Mouse (Mus musculus) spleen, postnatal 4 days (tissue): Measurements from ENCODE around the gene Rabgap1l.
A peak's percentile ranks its signal among the peaks of the same experiment; 100 is the strongest.

ENCODE experiments used
- DNase-seq, 2 experiments: peaks; one replicate each; pipeline ENCODE4 v3.0.0; 2022; ENCODE audit warnings: low spot score in 2 of 2

The Rabgap1l gene

DNA sequence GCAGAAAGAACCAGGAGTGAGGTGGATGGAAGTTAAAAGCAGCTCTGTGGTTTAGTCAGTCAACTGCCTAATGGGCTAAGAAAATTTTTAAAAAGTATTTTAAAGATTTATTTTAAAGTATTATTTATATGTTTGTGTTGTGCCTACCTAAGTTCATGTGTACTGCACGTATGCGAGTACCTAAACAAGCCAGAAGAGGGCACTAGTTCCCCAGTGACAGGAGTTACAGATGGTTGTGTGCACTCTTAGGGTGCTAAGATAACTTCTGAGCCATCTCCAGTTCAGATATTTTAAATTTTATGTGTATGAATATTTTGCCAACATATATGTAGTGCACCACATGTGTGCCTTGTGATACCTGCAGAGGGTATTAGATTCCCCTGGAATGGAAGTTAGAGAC, 476.8 kb downstream of the Rabgap1l start:
- DNase-seq, result no peak

DNA sequence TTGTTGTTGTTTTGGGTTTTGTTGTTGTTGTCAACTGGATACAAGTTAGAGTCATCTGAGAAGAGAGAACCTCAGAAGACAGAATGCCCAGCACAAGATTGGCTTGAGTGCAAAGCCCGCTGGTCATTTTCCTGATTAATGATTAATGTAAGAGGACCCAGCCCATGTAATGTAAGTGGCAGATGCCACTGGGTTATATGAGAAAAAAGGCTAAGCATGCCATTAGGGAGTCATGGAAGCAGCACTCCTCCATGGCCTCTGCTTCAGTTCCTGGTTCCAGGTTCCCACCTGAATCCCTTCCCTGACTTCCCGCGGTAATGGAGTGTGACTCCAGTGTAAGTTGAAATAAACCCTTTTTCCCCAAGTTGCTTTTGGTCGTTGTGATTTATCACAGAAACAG, 480.4 kb downstream of the Rabgap1l start:
- DNase-seq, result no peak

DNA sequence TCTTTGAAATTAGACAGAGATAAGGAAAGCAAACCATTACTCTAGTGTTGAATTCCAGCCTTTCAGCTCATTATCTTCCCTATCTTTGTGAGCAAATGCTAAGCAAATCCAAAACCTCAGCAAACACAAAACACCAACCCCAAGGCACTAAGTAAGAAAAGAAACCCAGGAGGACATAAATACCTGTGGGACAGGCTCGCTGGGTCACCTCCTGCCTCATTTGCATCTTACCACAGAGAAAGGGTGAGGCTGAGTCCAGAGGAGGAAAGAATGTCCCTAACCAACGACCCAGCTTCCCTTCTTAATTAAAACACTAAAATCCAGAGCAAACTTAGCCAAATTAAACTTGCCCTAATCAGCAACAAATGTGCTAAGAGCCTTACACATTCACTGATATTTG, 481.1 kb downstream of the Rabgap1l start:
- DNase-seq, result no peak

DNA sequence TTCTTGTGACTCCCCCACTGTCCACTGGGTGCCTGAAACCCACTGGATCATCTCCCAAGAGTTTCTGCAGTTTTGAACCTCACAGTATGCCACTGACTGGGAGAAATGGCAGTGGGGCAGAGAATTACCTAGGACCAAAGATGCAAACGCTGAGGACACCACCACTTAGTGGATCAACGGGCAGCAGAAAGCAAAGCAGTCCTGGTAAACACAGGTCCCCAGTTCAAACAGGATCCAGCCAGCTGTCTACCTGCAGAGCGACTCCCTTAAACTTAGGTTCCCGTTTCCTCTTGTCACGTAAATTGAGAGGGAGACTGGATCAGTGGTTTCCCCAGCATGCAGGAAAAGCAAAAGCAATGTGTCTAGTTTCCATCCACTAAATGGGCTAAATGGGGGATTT, 483.1 kb downstream of the Rabgap1l start:
- no peak for DNase-seq

DNA sequence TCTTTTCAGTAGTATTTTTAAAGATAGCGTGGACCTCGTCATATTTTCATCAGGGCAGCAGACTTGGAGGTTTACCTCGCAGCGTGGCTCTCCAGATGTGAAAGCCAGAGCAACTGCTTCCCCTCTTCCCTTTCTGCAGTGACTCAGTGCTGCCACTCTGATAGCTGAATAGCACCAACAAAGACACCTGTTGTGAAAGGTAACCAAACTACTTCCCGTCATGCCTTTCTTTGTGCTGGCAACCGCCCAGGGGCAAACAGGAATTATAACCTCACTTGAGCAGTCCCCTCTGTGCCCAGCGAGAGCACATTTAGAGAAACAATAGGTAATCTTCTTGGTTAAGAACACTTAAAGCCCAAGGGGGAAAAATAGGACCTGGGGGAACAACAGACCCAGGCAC, 484.0 kb downstream of the Rabgap1l start:
- DNase-seq, result peak; percentile 38 to 70

DNA sequence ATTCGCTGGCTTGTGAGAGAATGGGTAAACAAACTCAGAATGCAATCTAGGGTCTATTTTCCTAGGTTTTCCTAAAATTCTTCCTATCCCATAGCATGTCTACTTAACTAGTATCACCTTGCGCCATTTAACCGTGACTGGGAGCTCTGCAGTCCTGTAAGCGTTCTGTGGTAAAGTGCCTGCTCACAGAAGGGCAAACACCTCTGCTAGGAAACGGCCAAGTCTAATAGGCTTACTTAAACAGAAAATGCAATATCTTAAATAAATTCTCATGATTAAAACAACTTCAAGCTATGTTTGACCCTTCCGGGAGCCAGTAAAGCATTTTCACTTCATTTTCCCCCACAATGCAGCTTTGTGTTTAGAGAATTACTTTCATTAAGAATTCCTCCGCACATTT, 484.5 kb downstream of the Rabgap1l start:
- no peak for DNase-seq

DNA sequence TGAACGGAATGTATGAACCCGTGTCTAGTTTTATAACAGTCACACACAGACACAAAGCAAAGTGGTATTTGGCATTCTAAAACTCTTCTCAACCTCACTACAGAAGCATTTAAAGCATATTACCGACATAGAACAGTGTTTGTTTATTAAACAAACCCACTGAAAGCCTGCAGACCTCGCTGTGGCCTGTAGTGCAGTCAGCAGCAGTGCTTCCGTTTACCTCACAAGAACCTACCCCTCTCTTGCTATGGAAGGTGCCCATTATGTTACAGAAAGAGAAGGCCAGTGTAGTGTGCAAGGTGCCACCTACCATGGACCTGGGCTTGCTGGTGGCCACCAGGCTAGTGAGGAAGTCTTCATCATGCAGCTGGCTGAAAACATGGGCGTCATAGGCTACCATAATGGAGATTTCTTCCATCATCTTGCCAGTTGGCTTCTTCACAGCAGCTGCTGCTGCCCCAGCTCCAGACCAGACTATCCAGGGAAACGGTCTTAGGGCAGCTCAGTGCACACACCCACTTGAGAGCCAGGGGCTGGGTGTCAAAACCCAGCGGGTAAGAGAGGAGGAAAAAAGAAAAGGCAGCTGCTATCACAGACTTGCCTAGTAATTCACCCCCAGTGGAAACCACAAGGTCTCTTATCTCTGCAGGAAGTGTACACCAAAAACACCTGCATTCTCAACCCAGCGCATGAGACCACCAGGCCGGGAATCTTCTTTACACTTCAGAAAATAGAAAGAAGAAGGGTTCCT, 486.0 kb downstream of the Rabgap1l start:
- DNase-seq, result no peak

DNA sequence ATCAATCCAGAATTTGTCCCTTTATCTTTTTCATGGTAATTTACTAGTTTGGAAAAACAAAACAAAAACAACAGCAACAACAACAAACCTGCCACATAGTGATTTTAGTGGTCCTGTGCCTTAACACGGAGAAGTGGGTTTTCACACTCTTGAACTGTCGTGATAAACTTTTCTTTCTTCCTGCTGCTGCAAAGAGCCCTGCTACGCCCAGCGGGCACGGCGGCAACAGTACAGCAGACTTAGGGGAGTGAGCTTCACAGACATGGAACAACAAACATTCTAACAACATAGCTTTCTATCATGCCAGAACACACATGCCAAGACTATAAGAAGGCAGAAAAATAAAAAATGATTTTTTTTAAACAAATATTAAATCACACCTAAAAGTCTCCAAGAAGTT, 486.7 kb downstream of the Rabgap1l start:
- no peak for DNase-seq

DNA sequence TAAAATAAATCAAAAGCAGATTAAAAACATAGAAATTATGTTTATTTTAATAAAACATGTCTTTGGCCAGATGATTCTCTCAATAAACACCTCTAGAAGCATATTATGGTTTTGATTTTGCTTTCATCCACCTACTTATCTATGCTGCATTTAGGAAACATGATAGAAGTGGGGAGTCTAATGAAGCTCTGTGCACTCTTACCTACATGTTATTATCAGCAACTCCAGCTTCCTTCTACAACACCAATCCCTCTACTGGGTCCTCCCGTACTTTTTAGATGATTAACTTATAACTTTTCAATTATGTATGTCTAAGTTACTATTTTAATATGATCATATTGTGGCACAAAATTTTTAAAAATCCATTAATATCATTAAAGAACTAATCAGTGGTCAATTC, 487.2 kb downstream of the Rabgap1l start:
- no peak for DNase-seq

DNA sequence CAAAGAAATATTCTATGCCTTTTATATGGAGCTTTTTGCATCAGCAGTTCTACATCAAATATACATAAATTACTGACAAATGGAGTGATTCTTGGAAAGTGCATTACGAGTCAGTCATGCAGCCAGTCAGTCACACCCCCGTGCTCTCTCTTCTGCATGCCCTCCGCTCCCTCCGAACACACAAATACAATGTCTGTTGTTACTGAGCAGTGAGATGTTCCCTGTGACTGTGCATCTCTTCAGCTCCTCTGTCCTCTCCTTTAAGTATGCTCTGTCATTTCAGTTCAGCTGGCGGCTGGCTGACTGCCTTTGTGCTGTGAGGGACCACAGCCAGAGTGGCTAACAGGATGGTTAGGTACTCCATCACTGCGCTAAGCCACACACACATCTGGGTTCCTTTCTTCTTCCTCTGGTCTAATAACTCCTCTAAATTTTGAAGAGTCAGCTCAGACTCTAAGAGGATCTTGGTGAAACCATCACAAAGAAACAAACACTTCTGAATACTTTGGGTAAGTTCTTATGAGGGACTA, 488.0 kb downstream of the Rabgap1l start:
- no peak for DNase-seq

DNA sequence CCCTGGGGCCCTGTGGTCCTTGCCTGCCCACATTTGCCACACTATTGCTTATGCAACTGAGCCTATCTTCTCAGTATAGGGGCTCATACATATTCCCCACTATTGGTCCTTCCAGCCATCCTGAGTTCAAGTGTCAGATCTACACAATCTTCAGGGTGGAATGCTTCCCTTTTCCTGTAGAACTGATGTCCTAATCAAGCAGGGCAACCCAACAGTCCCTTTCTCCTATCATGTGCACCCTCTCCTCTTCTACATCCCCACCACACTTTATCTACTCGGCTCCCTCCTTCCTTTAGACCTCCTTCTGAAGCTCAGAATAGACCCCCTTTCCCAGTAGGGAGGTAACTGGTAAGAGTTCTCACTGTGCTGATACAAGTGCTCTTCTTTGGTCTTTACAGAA, 490.7 kb downstream of the Rabgap1l start:
- DNase-seq, result peak in 1 of 2 experiments; percentile 42

DNA sequence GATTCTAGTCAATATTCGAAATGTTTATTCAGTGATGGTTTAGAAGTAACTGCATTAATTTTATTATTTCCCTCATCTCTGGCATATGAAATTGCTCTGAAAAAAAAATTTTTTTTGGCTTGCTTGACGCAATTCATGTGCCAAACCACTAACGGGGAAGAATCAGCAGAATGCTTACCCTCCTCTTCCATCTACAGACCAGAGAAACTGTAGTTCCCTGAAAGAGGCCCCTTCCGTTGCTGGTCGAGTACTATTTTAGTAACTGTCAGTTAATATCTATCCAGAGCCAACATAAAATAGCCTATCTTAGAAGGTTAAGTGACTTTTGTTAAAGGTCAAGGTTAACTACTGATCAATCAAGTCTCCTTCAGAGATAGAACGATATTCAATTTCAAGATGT, 491.9 kb downstream of the Rabgap1l start:
- DNase-seq, result no peak

DNA sequence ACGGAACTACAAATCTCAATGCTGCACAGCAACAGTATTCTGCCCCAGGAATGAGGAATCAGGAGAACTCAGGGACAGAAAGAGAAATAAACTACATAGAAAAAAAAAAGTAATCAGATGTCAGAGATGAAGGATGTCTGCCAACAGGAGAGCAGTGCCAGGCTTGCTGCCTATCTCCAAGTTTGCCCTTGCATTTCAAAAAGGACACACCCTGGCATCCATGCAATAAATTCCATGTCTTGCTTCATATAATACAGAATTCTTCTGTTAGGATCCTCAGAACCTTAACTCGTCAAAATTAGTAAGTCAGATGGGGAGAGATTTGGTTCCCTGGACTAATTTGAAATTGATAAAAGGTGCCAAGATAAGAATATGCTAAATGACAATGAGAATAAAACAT, 492.3 kb downstream of the Rabgap1l start:
- no peak for DNase-seq

DNA sequence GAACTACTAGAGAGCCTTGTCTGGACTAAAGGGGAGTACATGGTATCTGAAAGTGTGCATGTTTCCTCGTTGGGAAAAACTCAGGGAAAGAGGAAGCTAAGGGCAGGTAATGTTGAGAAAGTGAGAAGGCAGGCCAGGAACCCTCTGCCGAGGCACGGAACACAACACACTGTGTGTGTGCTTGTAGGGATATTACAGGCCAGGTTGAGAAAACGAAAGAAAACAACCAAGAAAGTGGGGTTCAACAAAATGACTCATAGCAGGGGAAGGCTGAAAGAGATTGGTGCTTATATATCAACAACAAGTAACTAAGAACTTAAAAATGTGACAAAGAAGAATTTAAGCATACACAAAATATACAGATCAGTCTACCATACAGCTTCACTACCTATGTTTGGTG, 493.0 kb downstream of the Rabgap1l start:
- DNase-seq, result no peak

DNA sequence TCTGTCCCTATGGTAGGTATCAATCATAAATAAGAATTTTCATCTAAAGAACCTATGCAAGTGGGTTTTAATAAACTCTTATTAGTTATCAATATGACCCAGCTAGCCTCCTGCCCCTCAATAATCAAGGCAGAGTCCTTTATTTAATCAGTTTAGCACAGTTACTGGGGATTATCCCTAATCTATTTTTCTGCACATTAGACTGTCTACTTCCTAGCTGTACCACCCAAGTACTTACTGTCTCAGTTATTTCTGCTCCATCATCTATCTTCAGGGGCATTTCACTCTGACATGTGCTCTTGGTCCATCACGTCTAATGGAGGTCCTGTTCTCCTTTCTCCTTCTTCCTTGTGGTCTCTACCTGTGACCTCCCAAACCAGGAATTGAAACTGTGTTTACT, 494.1 kb downstream of the Rabgap1l start:
- no peak for DNase-seq

DNA sequence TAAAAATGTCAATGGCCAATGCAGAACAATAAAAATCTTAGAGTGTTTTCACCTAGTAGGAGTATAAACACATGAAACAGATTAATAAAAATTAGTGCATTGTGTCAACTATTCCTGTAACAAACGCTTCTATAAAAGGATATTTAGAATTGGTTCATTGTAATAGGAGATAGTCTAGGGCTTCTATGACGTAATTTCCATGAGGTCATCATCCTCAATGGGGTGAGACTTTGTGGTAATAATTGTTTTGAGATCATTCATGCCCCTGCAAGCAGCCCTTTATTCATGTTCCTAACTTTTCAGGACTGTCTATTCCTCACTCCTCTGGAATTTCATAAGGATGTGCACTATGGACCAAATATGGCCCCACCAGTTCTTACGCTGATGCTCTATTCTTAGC, 495.3 kb downstream of the Rabgap1l start:
- DNase-seq, result no peak

DNA sequence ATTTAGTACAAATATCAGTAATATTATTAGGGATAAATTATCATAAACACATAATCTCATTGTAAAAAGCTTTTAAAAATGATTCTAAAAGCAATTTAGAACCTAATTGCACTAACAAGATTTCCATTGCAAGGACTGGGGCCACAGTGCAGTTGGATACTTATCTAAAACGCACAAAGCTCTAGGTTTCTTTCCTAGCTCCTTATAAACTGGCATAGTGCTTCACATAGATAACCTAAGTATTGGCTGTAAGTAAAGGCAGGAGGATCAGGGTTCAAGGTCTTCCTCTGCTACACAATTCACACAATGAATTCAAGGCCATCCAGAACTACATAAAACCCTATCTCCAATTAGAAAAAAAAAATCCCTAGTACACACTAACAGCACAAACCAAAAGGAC, 497.7 kb downstream of the Rabgap1l start:
- DNase-seq, result peak in 1 of 2 experiments; percentile 6

DNA sequence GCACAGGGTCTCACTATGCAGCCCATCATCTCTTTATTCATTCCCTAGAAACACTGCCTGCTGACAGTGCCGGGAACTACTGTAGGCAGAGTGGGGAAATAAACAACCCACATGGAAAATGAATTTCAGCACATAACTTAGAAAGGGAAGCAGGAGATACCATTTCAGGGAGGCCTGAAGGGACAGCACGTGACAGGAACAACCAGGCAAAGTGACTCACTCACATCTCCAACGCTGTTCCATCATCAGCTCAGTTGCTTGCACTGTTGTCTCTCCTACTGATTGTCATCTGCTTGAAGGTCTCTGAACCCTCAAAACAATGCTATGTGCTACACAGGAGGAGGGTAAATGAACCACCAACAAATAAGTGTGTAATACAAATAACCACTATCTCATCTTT, 499.5 kb downstream of the Rabgap1l start:
- DNase-seq, result peak in 1 of 2 experiments; percentile 20

DNA sequence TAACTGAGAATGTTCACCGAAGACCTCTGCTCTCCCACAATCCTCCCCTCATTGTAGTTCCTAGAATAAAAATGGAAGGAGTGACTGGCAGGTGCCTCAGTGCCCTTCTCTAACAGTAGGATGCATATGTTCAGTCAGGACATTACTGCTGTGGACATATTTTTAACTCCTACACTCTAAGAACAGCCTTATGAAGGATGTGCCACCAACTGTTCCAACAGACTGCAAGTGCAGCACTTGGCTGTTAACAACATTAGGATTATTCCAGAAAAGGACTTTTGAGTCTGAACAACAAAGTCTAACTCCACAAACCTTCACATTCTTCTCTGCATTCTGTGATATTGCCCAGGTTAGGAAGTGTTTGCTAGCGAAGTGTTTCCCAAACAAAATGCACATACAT, 501.0 kb downstream of the Rabgap1l start:
- DNase-seq, result no peak

DNA sequence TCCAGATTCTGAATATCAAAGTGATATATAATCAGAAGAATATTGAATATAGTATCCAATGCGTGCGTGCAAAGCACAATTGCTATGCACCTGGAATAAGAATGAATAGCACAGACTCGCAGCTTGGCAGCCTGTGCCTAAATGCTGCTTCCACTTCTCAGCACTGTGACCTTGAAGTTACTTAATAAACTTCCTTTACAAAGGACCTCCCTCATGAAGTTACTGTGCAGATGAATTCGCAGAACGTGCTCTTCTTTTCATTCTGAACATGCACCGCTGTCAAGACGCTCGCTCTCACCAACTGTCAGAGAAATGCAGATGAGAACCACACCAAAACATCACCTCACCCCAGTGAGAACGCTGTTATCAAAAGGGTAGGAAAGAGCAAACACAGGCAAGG, 502.8 kb downstream of the Rabgap1l start:
- peak in 1 of 2 experiments; percentile 43 for DNase-seq

DNA sequence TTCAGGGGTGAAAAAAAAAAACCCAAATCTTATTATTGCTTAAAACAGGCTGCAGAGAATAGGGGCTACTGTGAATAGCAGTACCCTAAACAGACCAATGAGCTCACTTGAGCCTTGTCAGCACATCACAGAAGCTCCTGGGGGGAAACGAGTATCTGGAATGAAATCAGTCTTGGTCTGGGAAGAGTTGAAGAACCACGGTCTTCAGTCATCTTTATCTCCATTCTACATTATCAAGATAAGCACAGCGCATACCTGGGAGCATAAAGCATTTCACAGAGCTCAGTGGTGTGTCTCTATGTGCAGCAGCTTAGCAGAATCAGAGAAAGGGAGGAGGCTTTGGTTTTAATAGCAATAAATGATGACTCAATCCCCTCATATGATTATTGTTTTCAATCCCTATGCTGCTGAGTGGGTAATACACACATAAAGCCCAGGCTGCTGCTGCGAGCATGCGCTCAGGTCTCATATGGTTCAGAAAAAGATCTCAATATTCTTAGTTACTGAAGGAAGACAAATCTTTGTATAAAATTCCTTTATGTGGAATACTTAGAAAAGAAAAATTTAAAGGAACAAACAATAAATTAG, 505.9 kb downstream of the Rabgap1l start:
- DNase-seq, result peak in 1 of 2 experiments; percentile 29

DNA sequence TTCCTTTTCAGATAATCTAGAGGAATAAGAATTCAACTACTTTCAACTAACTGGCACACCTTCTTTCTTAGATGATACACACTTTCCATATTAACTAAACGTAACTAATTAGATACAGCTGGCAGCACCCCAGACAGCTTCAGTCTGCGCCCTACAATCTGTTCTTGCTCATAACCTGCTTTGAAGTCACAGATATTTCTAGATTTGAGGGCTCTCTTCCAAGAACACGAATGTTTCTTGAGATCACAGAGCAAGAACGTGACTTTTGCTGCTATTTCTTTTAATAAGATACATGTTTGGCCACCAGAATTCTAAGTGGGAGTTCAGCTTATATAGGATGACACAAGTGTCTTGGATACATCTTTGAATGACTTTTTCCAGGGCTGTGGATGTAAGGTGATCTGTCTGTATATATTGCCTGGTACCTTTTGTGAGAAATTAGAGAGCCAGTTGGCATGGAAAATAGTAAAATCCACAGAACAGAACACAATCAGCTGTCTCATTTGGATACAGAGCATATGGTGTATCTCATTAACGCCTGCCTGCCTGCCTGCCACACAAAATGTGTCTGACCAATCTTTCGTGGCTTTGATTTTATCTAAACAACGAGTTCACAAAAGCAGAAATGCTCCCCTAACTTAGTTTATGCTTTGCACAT, 506.5 kb downstream of the Rabgap1l start:
- no peak for DNase-seq

DNA sequence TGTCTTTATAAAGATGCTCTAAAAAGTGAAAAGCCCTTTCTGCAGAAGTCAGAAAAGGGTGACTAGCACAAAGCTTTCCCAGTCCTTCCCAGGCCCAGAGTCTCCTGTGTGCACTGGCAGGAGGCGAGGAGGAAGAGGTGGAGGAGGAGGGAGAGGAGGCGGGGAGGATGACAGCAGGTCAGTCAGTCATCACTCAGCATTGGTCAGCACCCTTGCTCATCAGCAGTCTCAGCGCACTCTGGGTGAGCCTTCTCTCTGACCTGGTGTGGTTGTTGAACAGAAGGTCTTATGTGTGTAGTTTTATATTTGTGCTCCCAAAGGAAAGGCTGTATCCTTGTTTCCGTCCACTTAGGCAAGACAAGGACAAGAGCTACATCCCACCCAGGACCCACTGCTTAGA, 508.8 kb downstream of the Rabgap1l start:
- DNase-seq, result peak in 1 of 2 experiments; percentile 58
